Mouse (Mus musculus) kidney, adult 2 months (tissue): ENCODE data around the gene Rac1.

Source experiments
- CTCF ChIP-seq: fragments of 200-500 bp; conservative IDR thresholded peaks from 2 replicates; pipeline ENCODE4 v1.5.1; 2011; ENCODE audit warnings: low read depth, mild to moderate bottlenecking, control low read depth, low read length, moderate library complexity, mixed read lengths; ENCODE audit not compliant: insufficient read depth, insufficient read length
- POLR2A ChIP-seq: fragments of 200-500 bp; IDR thresholded peaks from one replicate; pipeline ENCODE4 v1.6.1; 2011; ENCODE audit warnings: low read depth, low read length, control low read depth

GRCm38 (mm10) chr5:143548401-143548846 lies 20.6 kb upstream of the Rac1 start:
- TF ChIP-seq POLR2A: no peak
- peak; percentile 77 for TF ChIP-seq CTCF
